Mouse (Mus musculus) heart, embryonic 16.5 days (tissue): ENCODE data around the gene Ugt2b38. TPM values are rescaled to one million over a fixed set of nuclear protein-coding genes. Genes with fewer than 3 reads are reported as not detected.
"Not testable (repeated sequence)": the region's sequence is repeated elsewhere in the genome, so short reads cannot be mapped to it uniquely, and the experiment has no call there.

Experiments
- ATAC-seq: fragments of 200-750 bp; cut with Nextera tagmentation; replicated peaks from 2 replicates; pipeline ENCODE4 v1.8.0; 2017; ENCODE audit warnings: moderate number of reproducible peaks; ENCODE audit not compliant: insufficient read depth, low FRiP score; ENCODE audit errors: extremely low read depth
- H3K27ac ChIP-seq: fragments of 300-500 bp; sonication (generic); 2 replicates; pipeline ENCODE4 v1.5.1; 2014; ENCODE audit warnings: mild to moderate bottlenecking, low read length, control low read depth, moderate library complexity
- H3K27me3 ChIP-seq: fragments of 300-500 bp; sonication (generic); 2 replicates; pipeline ENCODE4 v1.6.1; 2014; ENCODE audit warnings: low read length, mixed read lengths; ENCODE audit not compliant: control insufficient read depth, insufficient read depth
- H3K36me3 ChIP-seq: fragments of 300-500 bp; sonication (generic); 2 replicates; pipeline ENCODE4 v1.6.1; 2014; ENCODE audit not compliant: control insufficient read depth, insufficient read depth
- H3K4me1 ChIP-seq: fragments of 300-500 bp; sonication (generic); 2 replicates; pipeline ENCODE4 v1.6.1; 2014; ENCODE audit warnings: low read length, mixed read lengths; ENCODE audit not compliant: control insufficient read depth, insufficient read depth
- H3K4me2 ChIP-seq: fragments of 300-500 bp; sonication (generic); 2 replicates; pipeline ENCODE4 v1.6.1; 2014; ENCODE audit warnings: low read depth, mild to moderate bottlenecking, control low read depth, low read length
- H3K4me3 ChIP-seq: fragments of 300-500 bp; sonication (generic); 2 replicates; pipeline ENCODE4 v1.5.1; 2014; ENCODE audit warnings: mild to moderate bottlenecking, control low read depth, low read length
- H3K9ac ChIP-seq: fragments of 300-500 bp; sonication (generic); 2 replicates; pipeline ENCODE4 v1.6.1; 2014; ENCODE audit warnings: low read length, control low read depth
- H3K9me3 ChIP-seq: fragments of 300-500 bp; sonication (generic); replicated peaks from 2 replicates; pipeline ENCODE4 v1.6.1; 2016; ENCODE audit warnings: low read length; ENCODE audit not compliant: control insufficient read depth
- WGBS: fragments of 180-500 bp; shearing (Covaris S2); extraction: QIAGEN DNeasy Blood & Tissue Kit; methylation state at CpG from one replicate; pipeline ENCODE4 v1.1.7; 2014; 5-methylcytosine and 5-hydroxymethylcytosine counted together
- polyA plus RNA-seq: library from polyadenylated mRNA; unstranded; fragments of >200 nt; fragmentation: Nextera tagmentation; extraction: Ambion mirVana; gene quantifications from 2 replicates; pipeline ENCODE4 v1.2.1, GENCODE M21; 2015

Ugt2b38 gene
- not detected in 2 replicates for polyA plus RNA-seq

DNA sequence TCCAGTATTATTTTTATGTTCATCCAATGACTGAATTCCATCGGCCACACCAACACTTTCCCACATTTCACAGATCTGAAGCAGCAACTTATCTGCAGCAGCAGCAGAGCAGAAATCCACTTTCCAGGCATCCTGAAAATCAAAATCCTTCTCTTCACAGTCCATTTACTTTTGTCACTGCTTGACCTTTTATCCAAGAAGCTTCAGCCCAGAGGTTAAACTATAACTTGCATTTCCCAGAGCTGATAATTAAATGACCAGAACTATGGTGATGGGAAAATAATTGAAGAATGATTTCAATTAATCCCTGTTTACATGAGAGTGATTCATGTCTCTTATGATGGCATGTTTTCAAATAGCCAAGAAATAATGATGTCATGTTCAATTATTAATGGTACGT lies at the start of gene Ugt2b38:
Gene Ugt2b38 (minus strand): TSS at position 163 of the 400 bp plus-strand sequence.
- not testable (repeated sequence) for H3K4me1 ChIP-seq, H3K36me3 ChIP-seq, H3K9ac ChIP-seq, ATAC-seq, H3K27me3 ChIP-seq, H3K27ac ChIP-seq, H3K4me3 ChIP-seq, H3K4me2 ChIP-seq, H3K9me3 ChIP-seq
- WGBS, result 79% methylated on average over 1 of the region's 2 CpGs

DNA sequence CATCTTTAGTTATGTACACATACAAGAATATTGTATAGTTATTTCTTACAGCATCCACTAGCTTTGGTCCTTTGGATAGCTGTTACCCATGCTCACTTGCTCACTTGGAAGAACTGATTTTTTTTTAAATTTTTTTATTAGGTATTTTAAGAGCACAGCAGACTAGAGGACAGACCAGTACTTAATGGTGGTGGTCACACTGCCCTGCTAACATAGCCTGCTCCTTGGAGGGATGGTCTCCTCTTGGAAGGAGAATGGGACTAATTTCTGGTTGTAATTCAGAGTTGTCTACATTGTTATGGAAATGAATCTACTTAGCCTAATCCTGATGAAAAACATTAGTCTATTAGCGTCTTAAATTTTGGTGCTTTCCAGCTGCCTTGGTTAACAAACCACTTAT lies 34.8 kb upstream of the Ugt2b38 start:
- Histone ChIP-seq H3K27me3 (no peaks in the 10 kb centered on the region), H3K4me3 (no peak overlapping the region), H3K4me1 (no peaks in the 10 kb centered on the region), H3K9me3 (no peaks in the 10 kb centered on the region), H3K9ac (no peak overlapping the region), H3K4me2 (no peak overlapping the region), H3K27ac (no peak overlapping the region), H3K36me3 (no peaks in the 10 kb centered on the region)
- 48% methylated on average over 1 of the region's 1 CpGs for WGBS
- no peak for ATAC-seq

DNA sequence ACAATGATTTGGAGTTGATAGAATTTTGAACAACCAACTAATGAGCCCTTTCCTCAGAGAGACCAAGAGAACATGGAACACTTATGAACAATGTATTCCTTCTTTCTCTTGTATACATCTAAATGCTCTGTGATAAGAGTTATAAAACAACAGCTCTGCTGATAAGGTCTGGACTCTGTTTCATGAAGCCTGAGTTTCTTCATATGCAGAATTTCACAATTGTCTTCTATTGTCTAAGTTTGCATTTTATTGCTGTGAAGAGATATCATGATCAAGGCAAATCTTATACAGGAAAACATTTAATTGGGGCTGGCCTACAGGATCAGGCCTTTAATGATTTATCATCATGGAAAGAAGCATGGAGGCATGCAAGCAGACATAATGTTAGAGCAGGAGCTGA lies 33.7 kb upstream of the Ugt2b38 start:
- Histone ChIP-seq H3K4me2 (no peak overlapping the region), H3K9ac (no peak overlapping the region), H3K4me1 (no peaks in the 10 kb centered on the region), H3K36me3 (no peaks in the 10 kb centered on the region), H3K27ac (no peak overlapping the region), H3K9me3 (no peaks in the 10 kb centered on the region), H3K4me3 (no peak overlapping the region), H3K27me3 (no peaks in the 10 kb centered on the region)
- ATAC-seq, result no peak

- H3K4me3 ChIP-seq, result no peak overlapping the region
- H3K27me3 ChIP-seq, result no peaks in the 10 kb centered on the region
- H3K27ac ChIP-seq, result no peak overlapping the region
- whole genome bisulfite sequencing, result 77% methylated on average over 3 of the region's 3 CpGs
- no peak for ATAC-seq
- no peaks in the 10 kb centered on the region for H3K9me3 ChIP-seq
- H3K4me2 ChIP-seq, result no peak overlapping the region
- no peaks in the 10 kb centered on the region for H3K36me3 ChIP-seq
- no peaks in the 10 kb centered on the region for H3K4me1 ChIP-seq
- H3K9ac ChIP-seq, result no peak overlapping the region
Observed at GRCm38 (mm10) chr5:87456216-87456850, 32.3 kb upstream of the Ugt2b38 start.

DNA sequence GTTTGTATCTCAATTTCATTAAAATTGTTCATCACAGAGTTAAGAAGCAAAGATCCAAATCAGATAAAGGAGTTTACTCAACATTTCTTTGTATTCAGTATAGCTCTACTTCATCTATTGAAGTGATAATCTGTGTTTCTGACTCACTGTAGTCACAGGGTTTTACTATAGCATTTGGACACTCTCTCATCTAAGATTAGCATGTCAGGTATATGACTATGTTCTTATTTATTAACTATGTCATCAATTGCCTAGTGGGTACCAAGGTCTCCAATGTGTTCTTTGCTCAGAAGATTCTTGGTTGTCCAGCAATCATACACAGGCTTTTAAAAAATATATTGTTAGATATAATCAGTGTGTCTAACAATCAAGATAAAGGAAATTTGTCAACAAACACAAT lies 31.5 kb upstream of the Ugt2b38 start:
- Histone ChIP-seq H3K4me2 (no peak overlapping the region), H3K9ac (no peak overlapping the region), H3K36me3 (no peaks in the 10 kb centered on the region), H3K4me1 (no peaks in the 10 kb centered on the region), H3K27ac (no peak overlapping the region), H3K4me3 (no peak overlapping the region), H3K9me3 (no peaks in the 10 kb centered on the region), H3K27me3 (no peaks in the 10 kb centered on the region)
- ATAC-seq, result no peak

DNA sequence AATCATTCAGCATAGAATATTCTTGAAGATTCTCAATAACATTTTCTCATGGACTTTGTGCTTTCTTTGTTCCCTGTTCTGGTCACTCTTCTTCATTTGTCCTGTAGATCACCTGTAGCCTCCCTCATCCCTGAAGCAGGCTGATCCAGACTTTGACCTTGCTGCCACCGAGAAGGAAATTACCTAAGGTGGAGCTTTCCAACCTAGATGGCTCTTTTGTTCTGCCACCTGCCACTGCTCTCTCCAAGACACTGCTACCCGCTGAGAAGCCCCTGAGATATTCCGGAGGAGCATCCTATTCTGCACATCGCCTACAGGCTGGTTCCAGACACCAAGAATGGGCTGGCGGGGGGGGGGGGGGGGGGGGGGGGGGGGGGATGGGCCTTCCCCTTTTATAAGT lies 28.5 kb upstream of the Ugt2b38 start:
- 70% methylated on average over 3 of the region's 5 CpGs for WGBS
- H3K36me3 ChIP-seq, H3K9me3 ChIP-seq, H3K27ac ChIP-seq, H3K9ac ChIP-seq, H3K4me3 ChIP-seq, H3K4me2 ChIP-seq, H3K27me3 ChIP-seq, ATAC-seq, H3K4me1 ChIP-seq: not testable (repeated sequence)

DNA sequence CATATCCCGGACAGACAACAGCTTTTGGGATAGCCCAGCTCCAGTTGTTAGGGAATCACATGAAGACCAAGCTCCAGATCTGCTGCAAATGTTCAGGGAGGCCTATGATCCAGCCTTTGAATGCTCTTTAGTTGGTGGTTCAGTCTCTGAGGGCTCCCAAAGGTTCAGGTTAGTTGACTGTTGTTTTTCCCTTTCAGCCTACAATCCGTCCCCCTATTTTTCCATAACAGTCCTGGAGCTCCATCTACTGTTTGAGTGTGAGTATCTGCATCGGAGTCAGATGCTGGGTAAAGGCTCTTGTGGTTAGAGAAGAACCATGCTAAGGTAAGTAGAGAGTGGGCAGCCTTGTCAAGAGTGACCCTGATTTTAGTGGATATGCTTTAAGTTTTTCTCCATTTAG lies 12.3 kb upstream of the Ugt2b38 start:
- no peaks in the 10 kb centered on the region for H3K4me1 ChIP-seq
- no peaks in the 10 kb centered on the region for H3K36me3 ChIP-seq
- no peak overlapping the region for H3K4me2 ChIP-seq
- WGBS, result 41% methylated on average over 3 of the region's 3 CpGs
- H3K27ac ChIP-seq, result no peak overlapping the region
- H3K27me3 ChIP-seq, result no peaks in the 10 kb centered on the region
- no peak overlapping the region for H3K4me3 ChIP-seq
- H3K9me3 ChIP-seq, result no peaks in the 10 kb centered on the region
- ATAC-seq, result no peak
- H3K9ac ChIP-seq, result no peak overlapping the region

GRCm38 (mm10) chr5:87425676-87426075 lies 1.7 kb upstream of the Ugt2b38 start:
- no peak overlapping the region for H3K27ac ChIP-seq
- 66% methylated on average over 3 of the region's 3 CpGs for WGBS
- H3K27me3 ChIP-seq, result no peaks in the 10 kb centered on the region
- H3K4me3 ChIP-seq, result no peak overlapping the region
- no peaks in the 10 kb centered on the region for H3K9me3 ChIP-seq
- H3K4me2 ChIP-seq, result no peak overlapping the region
- ATAC-seq, result no peak
- no peaks in the 10 kb centered on the region for H3K4me1 ChIP-seq
- no peak overlapping the region for H3K9ac ChIP-seq
- no peaks in the 10 kb centered on the region for H3K36me3 ChIP-seq

DNA sequence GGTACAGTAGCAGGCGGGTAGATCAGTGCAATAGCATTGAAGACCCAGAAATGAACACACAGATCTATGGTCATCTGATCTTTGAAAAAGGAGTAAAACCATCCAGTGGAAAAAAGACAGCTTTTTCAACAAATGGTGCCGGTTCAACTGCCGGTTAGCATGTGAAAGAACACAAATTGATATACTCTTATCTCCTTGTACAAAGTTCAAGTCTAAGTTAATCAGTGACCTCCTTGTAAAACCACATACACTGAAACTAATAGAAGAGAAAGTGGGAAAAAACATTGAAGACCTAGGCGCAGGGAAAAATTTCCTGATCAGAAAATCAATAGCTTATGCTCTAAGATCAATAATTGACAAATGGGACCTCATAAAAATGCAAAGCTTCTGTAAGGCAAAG lies 27.0 kb downstream of the Ugt2b38 start:
- H3K36me3 ChIP-seq, result no peaks in the 10 kb centered on the region
- no peak overlapping the region for H3K4me2 ChIP-seq
- H3K27ac ChIP-seq, result no peak overlapping the region
- WGBS, result 79% methylated on average over 4 of the region's 4 CpGs
- no peaks in the 10 kb centered on the region for H3K27me3 ChIP-seq
- H3K9ac ChIP-seq, result no peak overlapping the region
- H3K9me3 ChIP-seq, result no peaks in the 10 kb centered on the region
- H3K4me1 ChIP-seq, result no peaks in the 10 kb centered on the region
- no peak overlapping the region for H3K4me3 ChIP-seq
- ATAC-seq, result no peak
